Mouse (Mus musculus) heart, postnatal 36 days (tissue): Measurements from ENCODE around the gene Serpinb1c. TPM values are rescaled to one million over a fixed set of nuclear protein-coding genes. Genes with fewer than 3 reads are reported as not detected.

Source experiments
- total RNA-seq, 2 experiments: library from RNA; stranded (reverse); gene quantifications; 2 replicates each; pipeline ENCODE4 v1.2.3; 2021

Gene Serpinb1c
- total RNA-seq, 2 experiments from 2014 or later: 2.1 to 2.6 TPM

Other genes starting within 250 kb of the Serpinb1c start
- 100 to 1,000 TPM; 289 to 330 TPM for gene Mylk4, start 114.3 kb downstream of the Serpinb1c start, total RNA-seq
- 10 to 100 TPM; 22.5 to 27.8 TPM for gene Wrnip1, start 96.2 kb downstream of the Serpinb1c start, total RNA-seq
- gene D930007J09Rik, start 95.4 kb downstream of the Serpinb1c start, total RNA-seq: not detected
- 1 to 10 TPM; 6.5 to 7.4 TPM for gene Serpinb1a, start 47.0 kb downstream of the Serpinb1c start, total RNA-seq
- 10 to 100 TPM; 38.5 to 49.1 TPM for gene Serpinb6b, start 67.0 kb upstream of the Serpinb1c start, total RNA-seq
- 10 to 100 TPM in 1 of 2 experiments, 1 to 10 TPM in 1; 10.0 to 10.7 TPM for gene Serpinb9, start 105.0 kb upstream of the Serpinb1c start, total RNA-seq
- gene Serpinb9b, start 129.2 kb upstream of the Serpinb1c start, total RNA-seq: under 1 TPM; 0.16 to 0.44 TPM
- not detected for gene Serpinb1b, start 180.4 kb upstream of the Serpinb1c start, total RNA-seq